Mouse (Mus musculus) thymus, postnatal 4 days (tissue): Measurements from ENCODE around the gene Mecom.
"Not testable (repeated sequence)": the region's sequence is repeated elsewhere in the genome, so short reads cannot be mapped to it uniquely, and the experiment has no call there.

Source experiments
- DNase-seq: peaks from one replicate; pipeline ENCODE4 v3.0.0; 2021

Gene Mecom

GRCm38 (mm10) chr3:30436561-30436960 lies 111.2 kb downstream of the Mecom start:
- no peak for DNase-seq

DNA sequence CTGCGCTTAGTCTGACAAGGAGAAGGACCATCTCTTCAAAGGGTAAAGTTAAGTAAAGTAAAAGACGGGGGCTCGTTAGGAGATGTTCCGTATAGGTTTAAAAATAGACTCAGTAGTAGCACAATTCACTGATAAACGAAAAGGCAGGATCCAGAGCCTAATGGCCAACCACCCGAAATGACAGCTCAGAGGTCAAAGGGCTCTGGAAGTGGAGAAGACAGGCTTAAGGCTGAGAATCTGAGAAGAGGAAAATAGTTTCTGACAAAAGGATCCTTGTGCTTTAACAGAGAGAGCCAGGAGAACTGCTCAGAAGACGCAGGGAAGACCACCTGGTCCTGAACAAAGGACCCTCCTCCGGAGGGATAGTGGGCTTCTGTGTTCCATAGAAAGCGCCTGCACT lies 111.7 kb downstream of the Mecom start:
- DNase-seq, result no peak

DNA sequence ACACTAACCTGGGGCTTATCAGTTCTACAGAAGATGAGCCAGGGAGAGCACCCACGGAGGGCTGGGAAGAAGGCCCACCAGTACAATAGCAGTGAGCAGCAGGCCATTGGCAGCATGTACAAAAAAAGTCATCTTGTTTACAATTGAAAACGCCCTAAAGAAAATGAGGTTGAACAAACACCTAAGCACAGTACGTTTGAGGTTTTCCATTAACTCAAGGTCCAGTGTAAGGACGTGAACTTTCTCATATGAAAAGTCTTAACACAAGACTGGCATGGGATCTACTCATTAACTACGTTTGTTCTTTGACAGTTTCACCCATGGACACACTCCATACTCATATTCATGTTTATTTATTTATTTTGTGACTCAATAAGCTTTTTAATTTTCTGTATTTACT lies 118.9 kb downstream of the Mecom start:
- DNase-seq, result no peak

- DNase-seq, result no peak
Measured at GRCm38 (mm10) chr3:30424036-30424435, 123.8 kb downstream of the Mecom start.

DNA sequence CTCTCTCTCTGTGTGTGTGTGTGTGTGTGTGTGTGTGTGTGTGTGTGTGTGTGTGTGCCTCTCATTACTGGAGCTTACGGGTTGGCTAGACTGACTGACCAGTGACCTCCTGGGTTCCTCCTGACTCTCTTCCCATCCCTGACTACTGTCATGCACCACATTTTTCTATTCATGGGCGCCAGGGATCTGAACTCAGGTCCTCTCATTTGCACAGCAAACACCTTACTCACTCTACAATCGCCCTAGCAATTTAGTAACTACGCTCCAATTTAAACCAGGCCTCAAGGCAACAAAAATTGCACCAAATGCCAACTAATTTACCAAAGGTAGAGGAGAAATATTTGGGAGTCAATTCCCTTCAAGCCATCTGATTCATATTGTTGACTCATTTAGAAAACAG lies 125.9 kb downstream of the Mecom start:
- not testable (repeated sequence) for DNase-seq

- DNase-seq, result no peak
Measured at GRCm38 (mm10) chr3:30420899-30421298, 126.9 kb downstream of the Mecom start.

- no peak for DNase-seq
Measured at GRCm38 (mm10) chr3:30414173-30414572, 133.6 kb downstream of the Mecom start.

GRCm38 (mm10) chr3:30410778-30411177 lies 137.0 kb downstream of the Mecom start:
- DNase-seq, result no peak

- no peak for DNase-seq
Measured at GRCm38 (mm10) chr3:30404821-30405220, 143.0 kb downstream of the Mecom start.

DNA sequence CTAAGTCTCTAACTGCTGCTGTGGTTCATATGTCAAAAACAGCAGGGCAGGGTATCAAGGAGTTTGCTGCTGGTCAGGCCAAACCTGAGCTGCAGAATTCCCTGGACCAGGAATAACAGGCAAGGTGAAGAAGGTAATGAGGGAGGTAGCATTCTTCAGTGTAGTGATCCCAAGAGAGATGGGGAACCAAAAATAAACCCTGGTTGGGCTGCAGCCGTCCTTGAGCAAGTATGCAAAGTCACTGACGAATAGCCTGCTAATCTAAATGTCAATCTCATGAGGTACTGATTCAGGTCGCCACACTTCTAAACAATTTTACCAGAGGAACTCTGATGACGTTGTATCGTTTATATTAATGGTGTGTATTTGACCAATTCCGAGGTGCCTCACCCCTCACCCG lies 148.9 kb downstream of the Mecom start:
- no peak for DNase-seq

GRCm38 (mm10) chr3:30394911-30395310 lies 152.9 kb downstream of the Mecom start:
- no peak for DNase-seq

- DNase-seq, result no peak
Measured at GRCm38 (mm10) chr3:30392662-30393061, 155.1 kb downstream of the Mecom start.

GRCm38 (mm10) chr3:30392218-30392617 lies 155.6 kb downstream of the Mecom start:
- DNase-seq, result no peak

GRCm38 (mm10) chr3:30390346-30390745 lies 157.5 kb downstream of the Mecom start:
- no peak for DNase-seq

- no peak for DNase-seq
Measured at GRCm38 (mm10) chr3:30380273-30380672, 167.5 kb downstream of the Mecom start.

GRCm38 (mm10) chr3:30379301-30379700 lies 168.5 kb downstream of the Mecom start:
- DNase-seq, result no peak

DNA sequence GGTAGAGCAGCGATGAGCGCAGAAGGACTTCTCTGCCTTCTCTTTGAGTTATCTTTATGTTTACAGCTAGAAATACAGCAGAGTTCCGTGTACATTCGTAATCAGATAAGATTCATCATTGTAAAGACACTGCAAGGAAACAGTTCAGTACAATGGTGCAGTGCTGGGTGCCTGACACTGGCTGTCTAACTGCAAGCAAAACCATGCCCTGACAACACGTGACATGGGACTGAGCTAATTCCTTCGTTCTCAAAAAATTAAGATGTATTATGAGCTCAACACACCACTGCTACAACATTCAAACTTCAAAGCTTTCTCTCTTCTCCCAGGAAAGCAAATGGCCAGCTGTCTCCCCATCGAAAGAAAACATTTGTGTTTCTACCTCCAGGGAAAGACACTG lies 176.3 kb downstream of the Mecom start:
- DNase-seq, result no peak

DNA sequence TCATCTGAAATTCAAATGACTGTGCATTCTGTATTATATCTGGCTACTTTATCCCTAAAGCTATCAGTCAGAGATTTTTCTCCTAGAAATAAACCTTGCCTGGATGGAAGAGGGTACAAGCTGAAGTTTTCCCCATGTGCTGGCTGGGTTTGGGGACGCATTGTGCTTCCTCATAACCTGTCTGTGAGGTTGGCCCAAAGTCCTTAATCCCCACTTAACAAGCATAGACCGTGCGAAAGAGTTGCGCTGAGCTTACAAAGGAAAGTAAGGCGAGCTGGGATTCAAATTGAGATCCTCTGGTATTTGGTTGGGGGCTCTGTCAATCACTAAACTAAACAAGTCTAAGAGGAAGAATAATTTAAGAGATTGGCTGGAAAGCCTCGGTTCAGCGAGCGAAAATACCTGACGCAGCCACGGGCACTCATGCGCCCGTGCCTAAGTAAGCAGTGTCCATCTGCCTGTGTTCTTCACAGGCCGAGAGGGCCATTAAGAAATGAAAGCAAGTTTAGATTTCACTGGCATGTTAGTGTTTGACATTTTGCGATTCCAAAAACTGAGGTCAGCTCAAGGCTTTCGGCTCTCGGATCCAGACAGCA lies 176.8 kb downstream of the Mecom start:
- DNase-seq, result no peak

- DNase-seq, result no peak
Measured at GRCm38 (mm10) chr3:30366621-30367020, 181.2 kb downstream of the Mecom start.

DNA sequence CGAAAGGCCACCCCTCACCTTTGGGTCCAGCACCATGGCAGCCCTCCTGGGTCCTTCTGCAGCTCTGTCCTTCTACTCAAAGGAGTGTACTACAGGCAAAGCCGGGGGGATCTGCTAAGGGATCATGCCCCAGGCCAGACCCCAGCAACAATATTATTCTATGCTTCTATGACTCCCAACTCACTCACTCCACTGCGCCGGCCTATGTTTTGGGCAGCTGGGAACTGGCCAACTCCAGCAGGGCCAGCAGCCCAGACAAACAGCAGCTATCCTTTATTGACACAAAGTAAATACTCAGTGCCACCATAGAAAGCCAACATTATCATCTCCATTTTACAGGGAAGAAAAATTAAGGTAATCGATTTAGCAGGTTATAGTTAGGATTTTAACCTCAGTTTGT lies 186.6 kb downstream of the Mecom start:
- DNase-seq, result no peak

DNA sequence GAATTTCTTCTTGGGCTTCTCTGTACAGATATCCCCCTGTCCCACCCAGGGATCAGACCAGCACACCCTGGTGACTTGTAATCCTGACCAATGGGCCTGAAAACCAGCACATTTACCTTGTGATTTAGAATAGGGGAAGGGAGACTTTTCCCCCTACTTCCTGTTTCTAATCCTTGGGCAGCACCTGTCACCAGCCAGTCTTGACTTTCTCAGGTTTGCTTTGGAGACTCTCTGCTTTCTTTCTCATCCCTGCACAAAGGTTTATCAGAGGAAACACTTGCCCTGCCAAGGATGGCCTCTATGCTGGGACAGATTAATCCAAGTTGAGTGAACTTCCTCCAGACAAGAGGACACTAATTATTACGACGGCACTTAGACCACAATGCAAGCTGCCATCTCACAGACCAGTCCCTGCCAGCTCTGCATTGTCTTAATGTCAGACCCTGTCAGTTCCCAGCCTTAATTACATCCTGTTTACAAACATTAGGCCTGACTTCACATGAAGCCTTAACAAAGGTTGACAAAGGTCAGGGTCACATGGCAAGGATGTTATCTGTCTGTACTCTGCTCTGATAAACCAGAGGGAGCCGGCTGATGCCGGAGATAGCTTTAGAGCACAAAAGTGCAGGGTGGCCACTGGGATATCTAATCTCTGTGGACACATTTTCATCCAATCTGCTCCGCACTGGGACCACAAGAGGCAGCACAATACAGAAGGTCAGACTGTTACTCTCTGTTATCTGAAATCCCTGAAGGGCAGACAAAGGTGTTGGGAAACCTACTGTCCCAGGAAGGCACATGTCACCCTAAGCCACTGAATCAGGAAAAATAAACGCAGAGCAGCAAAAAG lies 193.7 kb downstream of the Mecom start:
- DNase-seq, result no peak

DNA sequence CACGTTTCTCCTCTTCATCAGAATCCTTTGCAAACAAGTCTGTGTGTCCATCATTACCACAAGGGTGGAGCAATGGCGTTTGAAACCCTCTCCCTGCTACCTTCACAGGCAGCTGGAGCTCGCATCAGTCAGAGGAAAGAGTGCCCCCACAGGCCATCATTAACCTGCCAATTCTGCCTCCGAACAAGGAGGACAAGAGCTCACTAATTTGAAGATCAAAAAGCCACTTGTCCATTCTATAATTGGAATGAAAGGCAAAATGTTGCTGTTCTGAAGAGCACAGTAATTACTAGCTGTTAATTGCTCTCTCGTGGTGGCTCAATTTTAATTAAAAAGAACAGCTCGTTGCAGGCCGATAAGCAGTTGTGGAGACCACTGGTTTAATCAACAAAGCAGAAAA lies 198.5 kb downstream of the Mecom start:
- DNase-seq, result no peak

GRCm38 (mm10) chr3:30344151-30344550 lies 203.7 kb downstream of the Mecom start:
- DNase-seq, result no peak

DNA sequence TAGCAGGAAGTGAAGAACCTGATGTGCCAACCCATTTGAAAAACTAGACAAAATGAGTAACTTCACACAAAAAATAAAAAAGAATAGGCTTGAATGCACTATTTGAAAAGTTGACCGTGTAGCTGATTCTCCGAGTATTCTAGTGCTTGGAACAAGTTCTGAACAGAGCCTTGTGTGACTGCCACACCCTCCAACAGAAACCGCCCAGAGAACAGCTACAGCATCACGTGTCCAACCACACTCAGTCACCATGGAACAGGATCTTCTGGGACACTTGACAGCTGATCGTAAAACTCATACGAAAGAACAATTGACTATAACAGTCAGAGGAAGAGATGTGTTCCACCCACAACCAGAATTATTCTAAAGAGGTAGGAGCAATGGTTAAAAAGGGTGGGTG lies 215.5 kb downstream of the Mecom start:
- no peak for DNase-seq

- DNase-seq, result no peak
Measured at GRCm38 (mm10) chr3:30330476-30330875, 217.3 kb downstream of the Mecom start.
